Mouse (Mus musculus) liver, embryonic 18 days (tissue): Measurements from ENCODE around the gene Vmn2r25. TPM values are rescaled to one million over a fixed set of nuclear protein-coding genes. Genes with fewer than 3 reads are reported as not detected.

Experiments
- polyA plus RNA-seq: library from polyadenylated mRNA; depleted of rRNA; stranded (reverse); fragments of >200 nt; gene quantifications from 2 replicates; pipeline ENCODE4 v1.2.3, GENCODE M21; 2012; rRNA removed

Gene Vmn2r25
- polyA plus RNA-seq, result not detected in 2 replicates

GRCm38 (mm10) chr6:123853363-123853762 is at the start of gene Vmn2r25:
Gene Vmn2r25 (minus strand): TSS chr6:123853463.

GRCm38 (mm10) chr6:123778579-123778978 is 74.7 kb downstream of the Vmn2r25 start, which contains the start of gene Vmn2r24:
Gene Vmn2r24 (plus strand): TSS chr6:123778879.

Other genes with a start within 250 kb of the Vmn2r25 start
- gene Vmn2r22, start 202.7 kb downstream of the Vmn2r25 start, polyA plus RNA-seq, result not detected in 2 replicates
- not detected in 2 replicates for gene Vmn2r23, start 150.8 kb downstream of the Vmn2r25 start, polyA plus RNA-seq
- gene Vmn2r24, start 74.6 kb downstream of the Vmn2r25 start, polyA plus RNA-seq, result not detected in 2 replicates
- not detected in 2 replicates for gene Vmn2r26, start 171.1 kb upstream of the Vmn2r25 start, polyA plus RNA-seq